In genomic region chr17:51840596-51840995, GRCm38 (mm10) we compare ENCODE assay signal across 25 mouse cellular contexts. TPM values are rescaled to one million over a fixed set of nuclear protein-coding genes. Genes with fewer than 3 reads are reported as not detected.
DNase-seq lines count a peak whose midpoint lies in the region; ATAC-seq lines count a peak whose summit lies in the region.
"Had no signal": no experiment of that assay in that cellular context is flagged by ENCODE, and none has a peak within 500 bp of the region (broad histone marks: within the 10 kb centered on the region; RNA-seq: fewer than 3 reads in every experiment).

No protein-coding gene starts in this region.

- H3K9me3 ChIP-seq in midbrain, embryonic 11.5 days (ENCODE audit: control insufficient read depth, low read length), result no peaks in the 10 kb centered on the region
- no peaks in the 10 kb centered on the region for H3K9me3 ChIP-seq in midbrain, embryonic 10.5 days (replicated peaks)

- no peaks in the 10 kb centered on the region for H3K4me1 ChIP-seq in midbrain, embryonic 11.5 days (ENCODE audit: control insufficient read depth, insufficient read depth, low read length)
- no peaks in the 10 kb centered on the region for H3K4me1 ChIP-seq in midbrain, embryonic 10.5 days

- ATAC-seq in midbrain, embryonic 11.5 days (ENCODE audit: low FRiP score), result no peak
- ATAC-seq in activated CD4-positive, CD25-positive, alpha-beta regulatory T cell, adult 4 months, result no peak
- ATAC-seq: CD4-positive, CD25-positive, alpha-beta regulatory T cell, adult 4 months; Patski had no signal

- no peak overlapping the region for H3K9ac ChIP-seq in midbrain, embryonic 11.5 days (ENCODE audit: low read length)

- no peak overlapping the region for H3K4me3 ChIP-seq in midbrain, embryonic 11.5 days (ENCODE audit: low read depth, low read length)
- H3K4me3 ChIP-seq in midbrain, embryonic 10.5 days, result no peak overlapping the region

- no peak overlapping the region for H3K27ac ChIP-seq in midbrain, embryonic 11.5 days (ENCODE audit: low read depth, low read length)
- H3K27ac ChIP-seq in midbrain, embryonic 10.5 days (replicated peaks), result no peak overlapping the region

- H3K27me3 ChIP-seq in midbrain, embryonic 11.5 days (ENCODE audit: control insufficient read depth, insufficient read depth, low read length), result no peaks in the 10 kb centered on the region
- peaks cover 3% of the 10 kb centered on the region; the same call in 1 of the 2 replicates for H3K27me3 ChIP-seq in midbrain, embryonic 10.5 days (ENCODE audit: low read depth, poor library complexity, severe bottlenecking)
- H3K27me3 ChIP-seq: CH12.LX had no signal

- peak; percentile 56 for DNase-seq in midbrain, embryonic 11.5 days (ENCODE audit: low spot score, missing footprints)
- no peak for DNase-seq in midbrain, embryonic 10.5 days (ENCODE audit: low spot score)
- DNase-seq in ES-CJ7 (ENCODE audit: low read depth, low spot score) (peak; percentile 66), R1 (ENCODE audit: low read depth, low spot score) (peak; percentile 61), ZHBTc4 (ENCODE audit: low read depth, low spot score) (peak; percentile 58)
- DNase-seq in kidney, postnatal 10 days, result no peak
- no peak for DNase-seq in ovary, postnatal 14 days (ENCODE audit: low spot score)
- DNase-seq: adrenal gland, adult 2 months; adrenal gland, adult 8-10 months; adrenal gland, postnatal 10 days; adrenal gland, postnatal 14 days; adrenal gland, postnatal 25 days; adrenal gland, postnatal 36 days; B cell, adult 2 months; cerebellum, adult 11 months; cerebellum, adult 11-12 months; cerebellum, adult 18-20 months; cerebellum, adult 2 months; cerebellum, adult 8-10 months; cerebellum, adult 9-10 months had no signal

- no peak overlapping the region for H3K4me2 ChIP-seq in midbrain, embryonic 11.5 days

- no peaks in the 10 kb centered on the region for H3K36me3 ChIP-seq in midbrain, embryonic 11.5 days (ENCODE audit: control insufficient read depth, insufficient read depth, low read length)
- no peaks in the 10 kb centered on the region for H3K36me3 ChIP-seq in midbrain, embryonic 10.5 days
- H3K36me3 ChIP-seq: G1E had no signal

- 66% methylated on average over 6 of the region's 6 CpGs for WGBS in midbrain, embryonic 11.5 days
- 76% methylated on average over 6 of the region's 6 CpGs for WGBS in midbrain, embryonic 10.5 days

RNA-seq across cellular contexts. Expression of gene Satb1, which starts 7.5 kb away (rescaled TPM):
- 30.0 and 31.9 TPM in 2 replicates for polyA plus RNA-seq in midbrain, embryonic 11.5 days (2014; fragmentation: Nextera tagmentation; extraction: Ambion mirVana)
- polyA plus RNA-seq in midbrain, embryonic 10.5 days (2016; fragmentation: Nextera tagmentation; extraction: Ambion mirVana), result 21.6 and 23.1 TPM in 2 replicates
- 10 to 100 TPM; 41.0 to 63.4 TPM for polyA plus RNA-seq in activated CD4-positive, CD25-positive, alpha-beta regulatory T cell, adult 4 months (2017; shearing (Covaris generic))
- polyA plus RNA-seq: G1E had no signal

Comparison
In these comparisons a context has a peak if more than half of its experiments do, and no peak if none do; other contexts are left out.
1. DNase-seq: peak in midbrain, embryonic 11.5 days (single experiment), ES-CJ7 (single experiment), R1 (single experiment) and ZHBTc4 (single experiment); none in midbrain, embryonic 10.5 days (single experiment), kidney, postnatal 10 days (single experiment) and ovary, postnatal 14 days (single experiment).